Comparison of ENCODE assay signal across 9 mouse cellular contexts in genomic region chr13:53285261-53285755, GRCm38 (mm10). TPM values are rescaled to one million over a fixed set of nuclear protein-coding genes. Genes with fewer than 3 reads are reported as not detected.
DNase-seq lines count a peak whose midpoint lies in the region; ATAC-seq lines count a peak whose summit lies in the region.
"Had no signal": no experiment of that assay in that cellular context is flagged by ENCODE, and none has a peak within 500 bp of the region (broad histone marks: within the 10 kb centered on the region; RNA-seq: fewer than 3 reads in every experiment).

No protein-coding gene starts in this region.

- H3K9me3 ChIP-seq in embryonic facial prominence, embryonic 11.5 days (replicated peaks; ENCODE audit: control insufficient read depth, low read length), result no peaks in the 10 kb centered on the region; the same call in 1 of the 2 replicates
- H3K9me3 ChIP-seq in limb, embryonic 15.5 days, result no peaks in the 10 kb centered on the region

- H3K36me3 ChIP-seq in embryonic facial prominence, embryonic 11.5 days (replicated peaks; ENCODE audit: control insufficient read depth, insufficient read depth, low read depth, low read length), result no peaks in the 10 kb centered on the region
- H3K36me3 ChIP-seq in limb, embryonic 15.5 days, result no peaks in the 10 kb centered on the region

- no peaks in the 10 kb centered on the region for H3K4me1 ChIP-seq in embryonic facial prominence, embryonic 11.5 days (ENCODE audit: control insufficient read depth, insufficient read depth, low read length)
- H3K4me1 ChIP-seq in limb, embryonic 15.5 days, result peaks cover 50% of the 10 kb centered on the region

- H3K4me2 ChIP-seq in embryonic facial prominence, embryonic 11.5 days (ENCODE audit: low read depth, low read length), result peak overlapping the region; percentile 69
- peak overlapping the region; percentile 81 for H3K4me2 ChIP-seq in limb, embryonic 15.5 days

- WGBS in embryonic facial prominence, embryonic 11.5 days, result under 1% methylated on average over 35 of the region's 35 CpGs
- WGBS in limb, embryonic 15.5 days, result under 1% methylated on average over 35 of the region's 35 CpGs

- H3K27ac ChIP-seq in embryonic facial prominence, embryonic 11.5 days (replicated peaks; ENCODE audit: low read depth, low read length), result peak overlapping the region; percentile 84
- peak overlapping the region; percentile 83 for H3K27ac ChIP-seq in limb, embryonic 15.5 days

- intact Hi-C loops in heart, postnatal 14 days (cut with DNase I), result loop anchor here (5.0 kb wide), 2 partner anchors 72 to 73 kb away; no protein-coding TSS in a partner anchor
- intact Hi-C loops in left cerebral cortex, postnatal 25 days (cut with DNase I), result no loop called here

- H3K27me3 ChIP-seq in embryonic facial prominence, embryonic 11.5 days (ENCODE audit: control insufficient read depth, insufficient read depth, low read length), result no peaks in the 10 kb centered on the region; the same call in 1 of the 2 replicates
- no peaks in the 10 kb centered on the region for H3K27me3 ChIP-seq in limb, embryonic 15.5 days

- H3K9ac ChIP-seq in embryonic facial prominence, embryonic 11.5 days (replicated peaks; ENCODE audit: low read length), result peak overlapping the region; percentile 92
- peak overlapping the region; percentile 87 for H3K9ac ChIP-seq in limb, embryonic 15.5 days

- H3K4me3 ChIP-seq in embryonic facial prominence, embryonic 11.5 days (ENCODE audit: low read depth, low read length), result peak overlapping the region; percentile 81
- H3K4me3 ChIP-seq in limb, embryonic 15.5 days, result peak overlapping the region; percentile 83

- ATAC-seq in embryonic facial prominence, embryonic 11.5 days (replicated peaks; ENCODE audit: insufficient number of reproducible peaks, low FRiP score, low TSS enrichment, low read depth), result peak; percentile 70
- ATAC-seq in limb, embryonic 15.5 days (ENCODE audit: insufficient number of reproducible peaks, low FRiP score, low TSS enrichment, low read depth), result peak; percentile 40

- DNase-seq in right cerebral cortex, postnatal 14 days, result peak; percentile 34
- no peak for DNase-seq in right cerebral cortex, adult 2 months (ENCODE audit: low spot score in 2 of 2)
- peak; percentile 76 for DNase-seq in embryonic facial prominence, embryonic 11.5 days (ENCODE audit: low spot score)
- peak; percentile 47 to 57 for DNase-seq in heart, postnatal 14 days
- DNase-seq in retina, embryonic 14.5 days (ENCODE audit: low spot score), result peak; percentile 47
- no peak for DNase-seq in left cerebral cortex, postnatal 25 days (ENCODE audit: low spot score in 2 of 2)
- DNase-seq in right cerebral cortex, adult 18-20 months, result no peak

RNA-seq across cellular contexts. Expression of gene Ror2, which starts 0.6 kb away (rescaled TPM):
- 10.2 and 11.8 TPM in 2 replicates for polyA plus RNA-seq in embryonic facial prominence, embryonic 11.5 days (2014; fragmentation: Nextera tagmentation; extraction: Ambion mirVana)
- total RNA-seq in heart, postnatal 14 days (2021), result 1 to 10 TPM; 3.3 to 3.5 TPM
- polyA plus RNA-seq in limb, embryonic 15.5 days (2015; fragmentation: Nextera tagmentation; extraction: Ambion mirVana), result 17.4 and 21.7 TPM in 2 replicates
- 1 to 10 TPM; 1.2 to 1.3 TPM for total RNA-seq in left cerebral cortex, postnatal 25 days (2021)
- total RNA-seq: liver, adult 2 months had no signal

Comparison
In these comparisons a context has a peak if more than half of its experiments do, and no peak if none do; other contexts are left out.
1. DNase-seq: peak in right cerebral cortex, postnatal 14 days (single experiment), embryonic facial prominence, embryonic 11.5 days (single experiment), heart, postnatal 14 days (2 of 2) and retina, embryonic 14.5 days (single experiment); none in right cerebral cortex, adult 2 months (0 of 2), left cerebral cortex, postnatal 25 days (0 of 2) and right cerebral cortex, adult 18-20 months (single experiment).